Mouse (Mus musculus) heart, postnatal 0 days (tissue): ENCODE measurements at regions not wholly inside any gene's neighbourhood (a gene's known extent, or its start where the extent isn't known, plus 50 kb on each side); places are given as distances from the start of the nearest gene placed in this dataset.

Source experiments
- CTCF ChIP-seq: IDR thresholded peaks from 2 replicates; pipeline ENCODE4 v1.5.1; 2016; ENCODE audit warnings: antibody characterized with exemption, control low read depth, low read depth
- EP300 ChIP-seq: IDR thresholded peaks from 2 replicates; pipeline ENCODE4 v1.6.1; 2016; ENCODE audit warnings: antibody characterized with exemption, low read depth

GRCm38 (mm10) chr9:69685630-69686029 is 75.1 kb downstream of the Foxb1 start:
- no peak for TF ChIP-seq CTCF
- TF ChIP-seq EP300, result no peak
